ENCODE assay signal across 19 mouse cellular contexts in genomic region chr13:99186859-99187258, GRCm38 (mm10). TPM values are rescaled to one million over a fixed set of nuclear protein-coding genes. Genes with fewer than 3 reads are reported as not detected.
DNase-seq lines count a peak whose midpoint lies in the region; ATAC-seq and TF ChIP-seq lines count a peak whose summit lies in the region.
"Had no signal": no experiment of that assay in that cellular context is flagged by ENCODE, and none has a peak within 500 bp of the region (broad histone marks: within the 10 kb centered on the region; RNA-seq: fewer than 3 reads in every experiment).

No protein-coding gene starts in this region.

- H3K4me2 ChIP-seq in kidney, embryonic 15.5 days, result peak overlapping the region; percentile 47
- H3K4me2 ChIP-seq in lung, postnatal 0 days (replicated peaks; ENCODE audit: low read depth, low read length), result peak overlapping the region; percentile 51; the same call in 1 of the 2 replicates
- H3K4me2 ChIP-seq in neural tube, embryonic 15.5 days, result peak overlapping the region; percentile 6; the same call in 1 of the 2 replicates
- H3K4me2 ChIP-seq: forebrain, embryonic 12.5 days; limb, embryonic 12.5 days; liver, embryonic 12.5 days; midbrain, embryonic 13.5 days had no signal

- H3K79me2 ChIP-seq in heart, adult 2 months (replicated peaks; ENCODE audit: control insufficient read depth, insufficient read depth, low read length), result no peaks in the 10 kb centered on the region

- H3K27ac ChIP-seq in heart, adult 2 months, result peak overlapping the region; percentile 92
- H3K27ac ChIP-seq in kidney, embryonic 15.5 days, result no peak overlapping the region
- no peak overlapping the region for H3K27ac ChIP-seq in lung, postnatal 0 days (ENCODE audit: low read length)
- H3K27ac ChIP-seq in neural tube, embryonic 15.5 days (replicated peaks), result no peak overlapping the region
- H3K27ac ChIP-seq: embryonic facial prominence, embryonic 10.5 days; forebrain, embryonic 12.5 days; limb, embryonic 12.5 days; liver, embryonic 12.5 days; midbrain, embryonic 13.5 days had no signal

- peak in 1 of 2 experiments; percentile 43 for DNase-seq in heart, adult 2 months
- no peak for DNase-seq in heart, postnatal 4 days
- DNase-seq in kidney, postnatal 25 days, result no peak
- no peak for DNase-seq in lung, postnatal 0 days (ENCODE audit: low spot score)
- DNase-seq in lung, postnatal 10 days, result no peak
- no peak for DNase-seq in layer of hippocampus, postnatal 10 days (ENCODE audit: low spot score in 2 of 2)
- DNase-seq: cerebellum, adult 8-10 months; heart, adult 18-20 months; heart, postnatal 14 days; thymus, postnatal 14 days had no signal

- peak overlapping the region; percentile 76 for H3K9ac ChIP-seq in heart, adult 2 months (ENCODE audit: low read depth, low read length)
- H3K9ac ChIP-seq in kidney, embryonic 15.5 days, result no peak overlapping the region
- H3K9ac ChIP-seq in lung, postnatal 0 days (replicated peaks; ENCODE audit: low read depth), result no peak overlapping the region
- H3K9ac ChIP-seq in neural tube, embryonic 15.5 days (replicated peaks), result no peak overlapping the region
- H3K9ac ChIP-seq: forebrain, embryonic 12.5 days; limb, embryonic 12.5 days; liver, embryonic 12.5 days; midbrain, embryonic 13.5 days had no signal

- no peak for TF ChIP-seq EP300 in heart, adult 2 months (IDR thresholded peaks at IDR 0.05; ENCODE audit: insufficient read depth, low read depth, low read length)
- TF ChIP-seq EP300 in lung, postnatal 0 days (IDR thresholded peaks at IDR 0.05), result no peak

- WGBS in heart, adult 2 months, result 54% methylated on average over 7 of the region's 7 CpGs
- WGBS in kidney, embryonic 15.5 days, result 68% methylated on average over 7 of the region's 7 CpGs
- WGBS in lung, postnatal 0 days, result 79% methylated on average over 7 of the region's 7 CpGs
- WGBS in neural tube, embryonic 15.5 days, result 83% methylated on average over 7 of the region's 7 CpGs

- H3K4me3 ChIP-seq in heart, adult 2 months, result peak overlapping the region; percentile 58
- no peak overlapping the region for H3K4me3 ChIP-seq in kidney, embryonic 15.5 days (replicated peaks)
- 0 out of 2 replicates have a peak overlapping the region, but pooled peaks have one; percentile 28 for H3K4me3 ChIP-seq in lung, postnatal 0 days (ENCODE audit: low read depth, low read length)
- H3K4me3 ChIP-seq in neural tube, embryonic 15.5 days (replicated peaks), result no peak overlapping the region
- H3K4me3 ChIP-seq: embryonic facial prominence, embryonic 10.5 days; forebrain, embryonic 12.5 days; limb, embryonic 12.5 days; liver, embryonic 12.5 days; midbrain, embryonic 13.5 days had no signal

- H3K27me3 ChIP-seq in heart, adult 2 months (ENCODE audit: control insufficient read depth, insufficient read depth, low read length), result no peaks in the 10 kb centered on the region
- H3K27me3 ChIP-seq in kidney, embryonic 15.5 days, result no peaks in the 10 kb centered on the region
- no peaks in the 10 kb centered on the region for H3K27me3 ChIP-seq in lung, postnatal 0 days (replicated peaks; ENCODE audit: insufficient read depth, low read length)
- H3K27me3 ChIP-seq in neural tube, embryonic 15.5 days (replicated peaks), result no peaks in the 10 kb centered on the region
- H3K27me3 ChIP-seq: limb, embryonic 12.5 days; liver, embryonic 12.5 days; midbrain, embryonic 13.5 days had no signal

- H3K4me1 ChIP-seq in heart, adult 2 months (ENCODE audit: control insufficient read depth, insufficient read depth, low read length), result peaks cover 33% of the 10 kb centered on the region
- H3K4me1 ChIP-seq in kidney, embryonic 15.5 days, result peaks cover 36% of the 10 kb centered on the region
- peaks cover 7% of the 10 kb centered on the region; the same call in 1 of the 2 replicates for H3K4me1 ChIP-seq in lung, postnatal 0 days (ENCODE audit: insufficient read depth, low read depth, low read length)
- H3K4me1 ChIP-seq in neural tube, embryonic 15.5 days, result peaks cover 23% of the 10 kb centered on the region
- H3K4me1 ChIP-seq: forebrain, embryonic 12.5 days; liver, embryonic 12.5 days had no signal

- TF ChIP-seq POLR2A in heart, adult 2 months (IDR thresholded peaks at IDR 0.05; ENCODE audit: insufficient read depth, low read depth, low read length), result no peak

- no peak for TF ChIP-seq CTCF in heart, adult 2 months (IDR thresholded peaks at IDR 0.05)
- no peak for TF ChIP-seq CTCF in lung, postnatal 0 days (IDR thresholded peaks at IDR 0.05)

- no peak for ATAC-seq in kidney, embryonic 15.5 days (replicated peaks; ENCODE audit: low FRiP score)
- ATAC-seq in lung, postnatal 0 days, result no peak
- ATAC-seq in neural tube, embryonic 15.5 days (ENCODE audit: low FRiP score), result no peak
- ATAC-seq: hindbrain, embryonic 16.5 days; liver, embryonic 12.5 days; midbrain, embryonic 13.5 days had no signal

- peaks cover 17% of the 10 kb centered on the region for H3K36me3 ChIP-seq in heart, adult 2 months (ENCODE audit: control insufficient read depth, insufficient read depth, low read length)
- H3K36me3 ChIP-seq in kidney, embryonic 15.5 days, result no peaks in the 10 kb centered on the region
- no peaks in the 10 kb centered on the region for H3K36me3 ChIP-seq in lung, postnatal 0 days (ENCODE audit: insufficient read depth, low read length)
- H3K36me3 ChIP-seq in neural tube, embryonic 15.5 days, result no peaks in the 10 kb centered on the region
- H3K36me3 ChIP-seq: embryonic facial prominence, embryonic 10.5 days; forebrain, embryonic 12.5 days; limb, embryonic 12.5 days; liver, embryonic 12.5 days; midbrain, embryonic 13.5 days had no signal

- no peaks in the 10 kb centered on the region for H3K9me3 ChIP-seq in kidney, embryonic 15.5 days (replicated peaks)
- H3K9me3 ChIP-seq in lung, postnatal 0 days (ENCODE audit: low read length), result no peaks in the 10 kb centered on the region
- no peaks in the 10 kb centered on the region for H3K9me3 ChIP-seq in neural tube, embryonic 15.5 days (replicated peaks)
- H3K9me3 ChIP-seq: embryonic facial prominence, embryonic 10.5 days; forebrain, embryonic 12.5 days; limb, embryonic 12.5 days; liver, embryonic 12.5 days; midbrain, embryonic 13.5 days had no signal

- intact Hi-C loops in heart, adult 2 months (cut with DNase I), result no loop called here

RNA-seq across cellular contexts. Expression of gene Zfp366, which starts 2.2 kb away (rescaled TPM):
- total RNA-seq in heart, adult 2 months (2021), result 10 to 100 TPM in 1 of 2 experiments, 1 to 10 TPM in 1; 9.7 to 14.4 TPM
- 5.0 and 7.8 TPM in 2 replicates for polyA plus RNA-seq in heart, adult 2 months (2012; rRNA removed)
- 10 to 100 TPM in 1 of 2 experiments, 1 to 10 TPM in 1; 7.2 to 10.1 TPM for total RNA-seq in heart, postnatal 4 days (2021)
- 0.99 and 1.1 TPM in 2 replicates for polyA plus RNA-seq in kidney, embryonic 15.5 days (2015; fragmentation: Nextera tagmentation; extraction: Ambion mirVana)
- 1.6 and 2.0 TPM in 2 replicates for polyA plus RNA-seq in lung, postnatal 0 days (2015; fragmentation: Nextera tagmentation; extraction: Ambion mirVana)
- 0.87 and 0.89 TPM in 2 replicates for polyA plus RNA-seq in neural tube, embryonic 15.5 days (2015; fragmentation: Nextera tagmentation; extraction: Ambion mirVana)
- total RNA-seq in layer of hippocampus, postnatal 10 days (2021), result 1 to 10 TPM; 6.2 to 6.7 TPM
- total RNA-seq: MEL had no signal

Comparison
In these comparisons a context has a peak if more than half of its experiments do, and no peak if none do; other contexts are left out.
1. H3K4me3 ChIP-seq: peak in heart, adult 2 months (single experiment) and lung, postnatal 0 days (single experiment); none in kidney, embryonic 15.5 days (single experiment) and neural tube, embryonic 15.5 days (single experiment).
2. Peak in every context shown above with its lines, with median percentiles within 50 percentile points of each other: H3K4me2 ChIP-seq.